Mouse (Mus musculus) layer of hippocampus, postnatal 10 days (tissue): ENCODE measurements around the gene Coa5. TPM values are rescaled to one million over a fixed set of nuclear protein-coding genes. Genes with fewer than 3 reads are reported as not detected.

Experiments
- DNase-seq, 2 experiments: peaks; one replicate each; pipeline ENCODE4 v3.0.0; 2021; ENCODE audit warnings: low spot score in 2 of 2
- total RNA-seq, 2 experiments: library from RNA; stranded (reverse); gene quantifications; 2 replicates each; pipeline ENCODE4 v1.2.3; 2021

The Coa5 gene
- total RNA-seq, 2 experiments from 2014 or later: 39.2 to 41.8 TPM

DNA sequence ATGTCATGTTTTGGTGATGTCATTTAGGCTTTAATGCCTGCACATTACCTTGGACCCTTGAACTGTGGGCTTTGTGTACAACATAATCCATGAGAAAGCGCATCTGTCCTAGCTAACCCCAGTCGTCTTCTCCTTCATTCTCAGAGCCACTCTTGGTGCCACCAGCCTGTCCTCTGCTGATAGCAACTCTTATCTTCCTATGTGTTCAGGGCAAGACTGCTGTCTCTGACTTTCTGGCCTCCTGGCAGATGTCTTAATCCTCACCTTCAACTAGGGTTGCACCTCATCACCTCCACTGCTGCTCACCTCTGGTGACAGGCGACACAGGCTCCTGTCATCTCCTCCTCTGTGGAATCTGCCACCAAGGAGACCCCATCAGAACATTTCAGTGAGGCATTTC is 6.5 kb upstream of the Coa5 start:
- DNase-seq: no peak

DNA sequence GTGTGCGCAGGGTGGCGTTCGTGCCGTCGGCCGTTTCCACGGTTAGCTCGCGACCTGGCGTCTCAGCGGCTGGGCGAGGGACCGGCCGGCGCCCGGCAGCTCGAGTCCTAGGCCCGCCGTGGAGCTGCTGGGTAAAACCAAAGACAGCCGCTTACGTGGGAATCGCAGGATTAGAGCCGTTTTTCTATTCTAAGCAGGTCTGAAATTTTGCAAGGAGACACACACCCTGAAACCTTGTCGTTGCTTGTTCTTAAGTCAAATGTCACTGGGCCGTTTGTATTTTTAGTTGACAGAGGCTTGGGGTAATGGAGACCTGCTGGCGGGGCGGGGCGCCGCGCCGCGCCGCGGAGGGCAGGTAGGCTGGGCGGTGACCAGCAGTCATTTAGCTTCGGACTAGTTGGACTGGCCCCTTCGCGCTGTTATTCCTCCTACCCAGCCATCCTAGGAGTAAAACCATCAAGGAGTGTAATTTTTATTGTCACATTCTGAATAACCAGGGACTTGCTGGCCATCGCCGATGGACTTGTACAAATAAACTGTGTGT is 466 bp upstream of the Coa5 start:
- no peak for DNase-seq

DNA sequence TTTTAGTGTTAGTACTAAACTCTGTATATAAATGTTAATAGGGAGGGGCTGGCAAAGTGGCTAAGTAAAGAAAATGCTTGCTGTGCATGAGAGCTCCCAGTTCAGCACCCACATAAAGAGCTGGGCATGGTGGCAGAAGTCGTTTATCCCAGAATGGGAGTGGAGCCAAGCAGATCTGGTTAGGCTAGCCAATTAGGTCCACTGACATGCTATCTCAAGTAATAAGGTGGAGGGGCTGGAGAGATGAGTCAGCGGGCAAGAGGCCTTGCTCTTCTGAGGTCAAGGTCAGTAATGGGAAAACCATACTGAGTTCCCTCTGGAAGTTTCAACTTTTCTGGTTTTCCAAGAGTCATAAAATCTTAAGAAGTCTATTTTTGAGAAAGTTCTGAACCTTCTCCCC is 992 bp downstream of the Coa5 start:
- DNase-seq: no peak

DNA sequence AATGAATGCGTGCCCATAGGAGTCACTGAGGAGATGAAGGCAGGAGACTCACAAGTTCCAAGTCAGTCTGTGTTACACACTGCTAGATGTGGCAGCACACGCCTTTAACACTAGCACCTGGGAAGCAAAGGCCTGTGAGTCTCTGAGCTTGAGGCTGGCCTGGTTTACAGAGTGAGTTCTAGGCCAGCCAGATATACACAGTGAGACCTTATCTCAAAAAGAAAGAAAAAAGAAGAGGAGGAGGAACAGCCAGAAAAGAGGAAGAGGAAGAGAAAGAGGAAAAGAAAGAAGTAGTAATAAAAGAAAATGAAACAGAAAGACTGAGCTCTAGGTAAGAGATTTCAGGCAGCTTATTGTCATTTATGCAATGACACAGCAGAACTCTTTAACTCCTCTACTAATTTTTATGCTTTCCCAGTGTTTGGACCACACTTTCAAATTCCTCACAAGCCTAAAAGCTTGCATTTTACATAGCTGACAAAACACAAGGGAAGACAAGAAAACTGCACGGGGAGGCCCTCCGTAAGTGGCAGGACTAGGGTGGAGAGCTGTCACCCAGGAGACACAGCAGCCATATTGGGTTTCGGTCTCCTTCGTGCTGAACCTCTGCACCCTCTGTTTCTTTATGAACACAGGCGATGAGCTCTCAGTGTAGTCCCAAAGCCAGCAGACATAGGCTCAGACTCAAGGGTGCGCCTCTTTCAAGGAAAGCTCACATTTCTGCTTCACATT is 2.6 kb downstream of the Coa5 start:
- no peak for DNase-seq

DNA sequence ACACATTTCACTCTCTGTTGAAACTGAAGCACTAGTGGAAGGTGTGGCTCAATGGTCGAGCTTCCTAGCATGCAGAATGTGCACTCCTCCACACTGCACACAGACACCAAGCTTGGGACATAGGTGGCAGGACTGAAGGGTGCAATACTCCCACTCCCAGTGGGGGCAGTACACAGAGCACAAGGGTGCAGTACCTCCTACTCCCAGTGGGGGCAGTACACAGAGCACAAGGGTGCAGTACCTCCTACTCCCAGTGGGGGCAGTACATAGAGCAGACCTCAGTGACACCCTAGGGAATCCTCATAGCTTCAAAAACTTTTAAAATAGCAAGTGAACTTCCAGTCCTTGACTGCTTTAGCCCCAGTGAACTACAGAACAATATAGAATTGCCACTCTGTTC is 10.5 kb downstream of the Coa5 start:
- DNase-seq: peak; percentile 60 to 74

DNA sequence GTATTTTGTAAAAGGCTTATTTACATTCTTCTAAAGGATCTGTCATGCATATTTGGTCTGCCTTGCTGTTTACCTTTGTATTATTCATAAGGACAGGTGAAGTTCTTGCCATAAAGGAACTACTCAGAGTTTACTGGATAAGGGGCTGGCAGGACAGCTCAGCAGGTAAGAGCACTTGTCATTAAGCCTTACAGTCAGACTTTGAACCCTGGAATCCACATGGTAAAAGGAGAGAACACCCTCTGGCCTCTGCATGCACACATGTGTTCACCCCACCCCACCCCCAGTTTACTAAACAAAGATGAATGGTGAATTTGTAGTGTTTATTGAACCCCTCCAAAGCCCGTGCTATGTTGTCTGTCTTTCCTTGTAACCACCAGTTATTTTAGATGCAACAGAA is 14.5 kb downstream of the Coa5 start:
- DNase-seq: no peak

DNA sequence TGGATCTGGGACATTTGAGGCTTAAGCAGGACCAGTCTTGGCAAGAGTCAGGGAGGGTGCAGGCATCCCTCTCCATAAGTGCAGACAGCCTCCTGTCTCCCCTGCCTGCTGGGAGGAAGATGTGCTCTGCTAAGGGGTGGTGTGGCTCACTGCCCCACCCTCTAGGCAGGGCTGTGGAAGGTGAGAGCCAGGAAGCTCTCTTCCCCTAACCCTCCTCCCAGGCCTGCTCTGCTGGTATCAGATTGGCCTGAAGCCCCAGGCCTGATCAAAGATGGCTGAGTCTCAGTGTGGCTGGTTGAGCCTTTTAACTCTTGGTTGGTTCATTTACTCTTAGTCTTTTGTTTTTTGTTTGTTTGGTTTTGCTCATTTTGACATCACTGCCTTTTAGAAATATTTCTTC is 20.3 kb downstream of the Coa5 start:
- no peak for DNase-seq

DNA sequence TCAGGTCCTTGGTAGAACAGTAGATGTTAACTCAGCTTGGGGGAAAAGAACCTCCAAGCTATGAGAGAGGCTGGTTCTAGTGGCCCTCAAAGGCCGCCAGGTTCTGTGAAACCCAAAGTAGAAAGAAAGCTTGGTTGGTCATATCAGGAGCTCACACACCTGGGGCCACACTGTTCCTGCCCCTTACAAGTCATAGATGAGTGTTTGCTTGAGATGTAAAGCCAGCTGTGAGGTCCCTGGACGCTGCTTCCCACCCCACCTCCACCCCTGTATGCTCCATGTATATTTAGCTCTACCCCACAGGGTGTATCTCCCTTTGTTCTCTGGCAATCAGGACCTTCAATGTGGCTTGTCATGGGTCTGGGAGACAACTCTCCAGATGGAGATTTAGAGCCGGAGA is 21.2 kb downstream of the Coa5 start:
- no peak for DNase-seq

DNA sequence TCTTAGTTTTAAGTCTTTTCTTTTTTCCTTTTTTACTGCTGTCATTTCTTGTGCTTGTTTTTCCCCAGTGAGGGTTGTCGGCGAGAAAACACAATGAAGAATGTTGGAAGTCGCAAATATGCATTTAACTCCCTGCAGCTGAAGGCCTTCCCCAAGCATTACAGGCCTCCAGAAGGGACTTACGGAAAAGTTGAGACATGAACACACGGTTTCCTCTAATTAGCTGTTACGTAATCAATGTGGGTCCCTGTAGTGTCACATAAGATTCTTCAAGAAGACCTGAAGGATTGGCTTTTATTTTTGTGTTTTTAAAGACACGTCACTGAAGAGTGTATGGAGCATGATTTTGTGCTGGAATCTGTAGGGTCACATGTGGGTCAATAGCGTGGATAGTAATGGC is 21.8 kb downstream of the Coa5 start:
- no peak for DNase-seq

DNA sequence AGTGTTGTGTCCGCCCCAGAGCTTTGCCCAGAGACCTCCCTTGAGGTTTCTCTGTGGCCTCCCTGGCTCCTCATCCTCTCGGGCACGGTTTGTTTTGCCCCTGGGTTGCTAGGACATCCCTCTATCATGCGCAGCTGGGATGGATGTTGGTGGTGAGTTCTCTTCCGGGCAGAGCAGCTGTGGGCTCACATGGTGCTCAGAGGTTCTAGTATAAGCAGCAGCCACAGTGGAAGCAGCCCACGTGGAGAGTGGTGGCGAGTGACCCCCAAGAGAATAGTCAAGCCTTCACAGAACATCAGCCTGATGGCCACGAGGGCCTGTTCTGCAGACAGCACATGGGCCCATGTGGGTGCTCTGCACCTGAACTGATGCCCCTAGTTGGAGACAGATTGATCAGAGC is 22.7 kb downstream of the Coa5 start:
- DNase-seq: no peak

DNA sequence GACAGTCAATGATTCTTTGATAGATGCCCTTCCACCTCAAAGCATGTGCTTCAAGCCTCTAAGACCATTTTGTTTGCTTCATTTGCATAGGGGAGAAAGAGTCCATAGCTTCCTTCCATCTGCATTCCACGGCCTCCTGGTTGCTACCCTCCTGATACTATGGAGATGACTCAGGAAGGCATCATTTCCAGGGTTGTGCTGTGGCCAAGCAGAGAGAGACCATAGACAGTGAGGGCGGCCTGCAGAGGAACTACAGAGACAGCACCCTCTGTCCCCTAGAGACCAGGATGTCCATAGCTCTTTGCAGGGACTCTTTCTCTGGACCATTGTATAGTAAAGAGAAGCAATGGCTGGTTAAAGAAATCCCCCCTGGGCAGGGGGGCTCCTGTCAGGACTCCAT is 24.8 kb downstream of the Coa5 start:
- no peak for DNase-seq

DNA sequence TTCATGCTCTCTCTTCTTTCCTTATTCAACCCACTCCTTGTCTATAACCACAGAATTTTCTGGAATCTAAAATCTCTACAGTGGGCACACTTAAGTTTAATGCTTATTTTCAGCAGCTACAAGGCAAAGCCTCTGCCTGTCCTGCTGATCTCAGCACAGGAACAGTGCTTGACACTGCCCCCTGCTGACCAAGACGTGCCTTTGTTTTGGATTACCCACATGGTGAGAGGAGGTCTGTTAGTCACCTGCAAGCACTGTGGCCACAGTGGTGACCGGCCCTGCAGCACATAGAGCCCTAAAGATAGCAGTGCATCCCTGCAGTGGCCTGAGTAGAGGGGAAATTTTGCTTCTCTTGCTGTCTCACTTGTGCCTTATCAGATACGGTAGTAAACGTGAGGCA is 28.2 kb downstream of the Coa5 start:
- peak; percentile 53 to 66 for DNase-seq

DNA sequence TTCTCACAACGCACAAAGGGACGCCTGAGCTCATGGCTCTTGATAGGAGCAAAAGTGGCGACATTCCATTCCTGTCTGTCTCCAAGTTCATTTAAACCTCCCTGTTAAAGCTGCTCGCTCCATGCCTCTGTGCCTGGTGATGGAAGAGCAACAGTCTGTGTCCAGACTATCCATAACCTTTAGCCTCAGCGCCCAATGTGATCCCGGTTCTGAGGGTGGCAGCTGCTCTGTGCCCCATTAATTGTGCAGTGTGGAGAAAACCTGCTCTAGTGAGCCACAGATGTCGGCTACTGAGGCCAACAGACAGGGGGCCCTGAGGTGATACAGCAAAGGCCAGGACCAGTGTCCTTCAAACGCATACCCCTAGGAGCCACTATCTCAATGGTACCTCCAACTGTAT is 30.2 kb downstream of the Coa5 start:
- DNase-seq: no peak

DNA sequence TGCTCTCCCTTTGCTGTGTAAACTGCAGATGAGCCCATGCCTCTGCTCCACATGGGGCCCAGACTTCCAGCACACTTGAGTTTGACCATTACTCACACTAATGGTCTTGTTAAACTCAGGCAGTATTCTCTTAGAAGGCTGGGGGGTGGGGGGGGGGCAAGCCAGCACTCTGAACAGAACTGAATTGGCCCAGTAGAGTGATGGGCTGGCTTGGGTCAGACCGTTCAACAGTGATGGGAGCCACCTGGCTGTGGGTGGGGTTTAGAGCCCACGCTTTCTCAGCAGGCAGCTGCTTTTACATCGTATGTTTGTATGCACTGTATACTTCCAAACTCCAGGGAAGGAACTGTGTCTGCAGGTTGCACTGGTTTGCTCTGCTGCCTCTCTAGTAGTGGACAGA is 30.9 kb downstream of the Coa5 start:
- DNase-seq: no peak

DNA sequence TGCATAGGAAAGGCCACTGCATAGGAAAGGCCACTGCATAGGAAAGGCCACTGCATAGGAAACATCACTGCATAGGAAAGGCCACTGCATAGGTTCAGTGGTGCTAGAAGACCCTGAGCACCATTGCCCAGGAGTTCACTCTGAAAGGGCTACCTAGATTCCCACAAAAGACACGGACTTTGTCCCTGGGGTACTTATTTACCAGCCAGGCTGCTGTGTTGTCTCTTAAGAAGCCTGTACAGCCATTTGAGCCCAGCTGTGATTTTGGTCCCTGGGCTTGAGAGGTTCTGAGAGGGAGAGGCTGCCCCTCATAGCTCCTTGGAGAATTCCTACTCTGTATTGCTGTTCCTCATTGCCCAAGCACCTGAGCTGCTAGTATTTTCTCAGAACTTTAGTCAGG is 33.4 kb downstream of the Coa5 start:
- DNase-seq: no peak

DNA sequence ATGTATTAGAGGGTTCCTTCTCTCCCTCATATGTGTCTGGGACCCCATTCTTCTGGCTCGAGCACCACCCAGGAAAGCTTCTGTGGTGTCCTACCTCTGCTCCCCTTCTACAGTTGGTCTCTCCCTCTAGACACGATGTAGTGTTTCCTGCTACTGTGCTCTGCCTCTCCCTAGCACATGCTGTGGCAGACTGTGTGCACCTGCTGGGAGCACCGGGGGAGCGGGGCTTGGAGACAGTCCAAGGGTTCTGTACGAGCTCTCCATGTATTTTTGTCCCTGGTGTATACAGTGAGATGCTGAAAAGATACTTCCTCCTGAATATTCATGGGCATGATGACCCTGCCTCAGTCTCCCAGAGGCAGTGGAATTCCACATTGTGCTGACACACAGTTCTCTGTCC is 36.7 kb downstream of the Coa5 start:
- peak in 1 of 2 experiments; percentile 41 for DNase-seq

DNA sequence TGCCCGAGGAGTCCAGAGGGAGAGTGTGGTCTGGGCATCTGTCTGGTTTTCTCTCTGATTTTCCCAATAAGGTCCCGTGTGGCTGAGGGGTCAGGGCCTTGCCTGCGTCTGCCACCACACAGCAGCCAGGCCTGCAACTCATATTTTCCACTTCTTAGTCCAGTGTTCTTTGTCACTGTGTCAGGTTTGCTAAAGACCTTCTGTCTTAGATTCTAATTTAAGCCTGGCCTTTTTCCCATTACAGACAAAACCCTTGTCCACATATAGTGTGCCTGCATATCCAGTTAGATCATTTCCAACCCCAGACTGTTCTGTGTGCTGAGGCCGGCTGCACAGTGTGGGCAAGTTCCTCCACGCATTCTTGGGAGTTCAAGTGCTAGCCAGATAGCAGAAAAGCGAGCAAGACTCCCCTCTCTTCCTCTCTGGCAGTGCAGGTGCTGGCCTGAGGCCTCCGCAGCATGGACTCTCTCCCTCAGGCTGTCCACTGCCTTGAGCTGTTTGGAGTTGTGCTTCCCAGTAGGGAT is 43.4 kb downstream of the Coa5 start:
- no peak for DNase-seq

DNA sequence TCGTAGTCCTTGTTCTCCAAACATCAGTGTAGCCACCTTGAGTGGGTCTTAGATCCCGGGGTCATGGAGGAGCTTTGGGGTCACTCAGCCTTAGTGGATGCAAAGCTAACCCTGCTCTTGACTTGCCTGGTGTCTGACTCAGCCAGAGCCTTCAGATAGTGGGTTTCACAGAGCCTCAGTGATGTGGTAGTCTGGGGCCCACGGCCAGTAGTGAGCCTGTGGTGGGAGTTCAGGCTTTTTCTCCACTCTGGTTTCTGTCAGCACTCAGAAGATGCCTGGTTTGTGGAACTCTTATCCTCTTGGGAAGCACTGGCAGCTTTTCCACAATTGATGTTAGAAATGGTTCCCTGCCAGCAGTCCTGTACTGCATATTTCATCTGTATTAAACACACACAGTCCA is 45.6 kb downstream of the Coa5 start:
- no peak for DNase-seq

DNA sequence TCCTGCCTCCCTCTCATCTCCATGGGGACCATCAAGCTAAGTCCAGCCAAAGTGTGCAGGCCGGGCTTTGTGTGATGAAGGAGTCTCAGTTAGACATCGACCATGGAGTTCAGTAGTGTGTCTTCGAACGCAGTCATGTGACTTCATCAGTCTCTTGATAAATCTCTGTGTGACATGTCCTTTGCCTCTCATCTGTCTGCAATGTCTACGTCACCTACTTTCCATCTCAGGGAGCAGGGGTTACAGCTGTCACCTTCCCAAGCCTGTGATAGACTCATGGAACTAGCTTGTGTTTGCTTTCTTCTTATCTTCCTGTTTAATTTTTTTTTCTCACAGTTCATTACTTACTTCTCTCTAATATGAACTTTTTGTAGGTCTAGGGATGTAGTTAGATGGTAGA is 49.0 kb downstream of the Coa5 start:
- DNase-seq: no peak

DNA sequence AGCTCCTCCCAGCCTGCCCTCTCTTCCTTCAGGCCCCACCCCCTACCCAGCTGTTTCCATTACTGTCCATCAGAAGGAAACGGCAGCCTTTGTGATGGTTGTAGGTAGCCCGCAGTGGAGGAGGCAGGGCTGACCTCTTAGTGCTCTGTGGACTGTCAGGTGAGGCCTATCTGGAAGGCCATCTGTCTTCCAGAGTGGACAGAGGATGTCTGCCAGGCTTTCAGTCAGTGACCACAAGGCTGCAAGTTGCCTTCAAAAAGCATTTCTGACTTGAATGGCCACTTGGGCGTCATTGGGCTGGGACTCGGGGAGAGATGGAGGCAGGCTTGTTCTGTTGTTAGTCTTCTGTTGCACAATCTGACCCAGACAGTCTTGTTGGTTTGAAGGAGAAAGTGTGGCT is 50.4 kb downstream of the Coa5 start:
- no peak for DNase-seq

DNA sequence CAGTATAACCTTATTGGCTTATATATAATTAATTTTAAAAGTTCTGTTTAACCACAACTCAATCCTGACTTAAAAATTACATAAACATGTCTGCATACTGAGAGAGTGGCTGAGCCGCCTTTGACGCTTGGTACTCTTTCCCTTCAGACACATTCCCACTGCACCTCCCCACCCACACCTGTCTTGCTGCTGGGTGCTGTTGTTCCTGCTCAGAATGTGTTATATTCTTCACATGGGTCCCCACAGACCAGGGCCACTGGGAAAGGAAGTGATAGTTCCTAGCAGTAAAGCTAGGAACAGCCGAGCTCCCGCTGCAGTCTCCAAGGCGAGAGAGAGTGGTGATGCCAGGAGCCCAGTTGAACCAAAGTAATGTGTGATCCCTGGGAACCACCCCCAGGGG is 51.8 kb downstream of the Coa5 start:
- no peak for DNase-seq

DNA sequence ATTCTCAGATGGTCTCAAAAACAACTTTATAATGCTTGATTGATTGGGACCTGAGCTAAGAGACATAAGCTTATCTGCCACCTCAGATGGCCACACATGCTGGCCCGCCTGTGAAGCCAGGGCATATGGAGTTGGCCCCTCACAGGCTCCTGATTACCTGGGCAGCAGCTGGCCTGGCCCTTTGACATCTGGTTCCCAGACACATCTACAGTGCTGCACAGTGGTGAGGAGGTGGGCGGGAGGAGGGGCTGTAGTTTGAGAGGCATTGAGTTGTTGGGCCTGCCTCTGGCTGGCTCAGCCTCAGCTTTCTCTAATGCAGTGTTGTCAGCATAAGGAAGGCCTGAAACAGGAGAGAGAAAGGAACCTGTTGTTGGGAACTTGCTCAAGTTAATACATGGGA is 53.2 kb downstream of the Coa5 start:
- DNase-seq: no peak

DNA sequence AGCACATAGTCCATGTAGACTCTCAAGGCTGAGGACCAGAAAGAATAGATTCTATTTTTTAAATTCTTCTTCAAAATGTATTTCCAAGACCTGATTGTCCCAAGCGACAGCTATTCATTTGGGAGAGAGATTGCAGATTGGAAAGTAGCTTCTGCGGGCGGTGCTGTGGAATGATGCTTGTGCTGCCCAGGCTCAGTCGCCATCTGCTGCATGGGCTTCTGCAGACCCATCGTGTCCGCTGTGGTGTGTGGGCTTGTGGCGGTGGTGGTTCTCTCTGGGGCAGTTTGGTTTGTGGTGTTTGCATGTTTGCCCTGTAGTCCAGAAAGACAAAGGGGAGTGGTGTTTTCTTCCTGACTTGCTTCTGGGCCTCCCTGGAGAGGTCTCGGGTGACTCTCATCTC is 53.7 kb downstream of the Coa5 start:
- DNase-seq: no peak
